ENCODE assay signal across 9 mouse cellular contexts in genomic region chr5:124453339-124454081, GRCm38 (mm10). TPM values are rescaled to one million over a fixed set of nuclear protein-coding genes. Genes with fewer than 3 reads are reported as not detected.
A peak's percentile ranks its signal among the peaks of the same experiment; 100 is the strongest.
DNase-seq lines count a peak whose midpoint lies in the region; ATAC-seq and TF ChIP-seq lines count a peak whose summit lies in the region.
"Had no signal": no experiment of that assay in that cellular context is flagged by ENCODE, and none has a peak within 500 bp of the region (broad histone marks: within the 10 kb centered on the region; RNA-seq: fewer than 3 reads in every experiment).

No protein-coding gene starts in this region.

- 0 out of 2 replicates have a peak overlapping the region, but pooled peaks have one; percentile 13 for H3K27ac ChIP-seq in hindbrain, embryonic 10.5 days
- H3K27ac ChIP-seq in hindbrain, embryonic 11.5 days (ENCODE audit: low read depth, low read length), result no peak overlapping the region
- peak overlapping the region; percentile 61 for H3K27ac ChIP-seq in cerebellum, adult 2 months (ENCODE audit: insufficient read depth, low read length)
- peak overlapping the region; percentile 15 for H3K27ac ChIP-seq in intestine, postnatal 0 days (ENCODE audit: low read depth, low read length)
- H3K27ac ChIP-seq in liver, postnatal 0 days (ENCODE audit: low read depth), result peak overlapping the region; percentile 18; the same call in 1 of the 2 replicates
- H3K27ac ChIP-seq: liver, embryonic 14.5 days had no signal

- H3K4me2 ChIP-seq in hindbrain, embryonic 11.5 days (replicated peaks; ENCODE audit: low read depth, low read length), result no peak overlapping the region
- peak overlapping the region; percentile 53 for H3K4me2 ChIP-seq in intestine, postnatal 0 days (replicated peaks; ENCODE audit: low read depth)
- no peak overlapping the region for H3K4me2 ChIP-seq in liver, postnatal 0 days (ENCODE audit: low read depth, low read length)

- no peak for ATAC-seq in hindbrain, embryonic 11.5 days (ENCODE audit: low FRiP score)
- no peak for ATAC-seq in intestine, postnatal 0 days
- no peak for ATAC-seq in liver, postnatal 0 days

- no peak overlapping the region for H3K9ac ChIP-seq in hindbrain, embryonic 11.5 days (ENCODE audit: low read depth, low read length)
- H3K9ac ChIP-seq in intestine, postnatal 0 days (ENCODE audit: low read depth, low read length), result peak overlapping the region; percentile 42; the same call in 1 of the 2 replicates
- no peak overlapping the region for H3K9ac ChIP-seq in liver, postnatal 0 days (replicated peaks)
- H3K9ac ChIP-seq: liver, embryonic 14.5 days had no signal

- peaks cover 100% of the 10 kb centered on the region for H3K36me3 ChIP-seq in hindbrain, embryonic 10.5 days
- peaks cover 9% of the 10 kb centered on the region for H3K36me3 ChIP-seq in hindbrain, embryonic 11.5 days (ENCODE audit: control insufficient read depth, insufficient read depth, low read length)
- H3K36me3 ChIP-seq in intestine, postnatal 0 days (ENCODE audit: control insufficient read depth, insufficient read depth), result peaks cover 87% of the 10 kb centered on the region
- peaks cover 91% of the 10 kb centered on the region for H3K36me3 ChIP-seq in liver, postnatal 0 days (replicated peaks; ENCODE audit: insufficient read depth, low read length)

- H3K4me3 ChIP-seq in hindbrain, embryonic 10.5 days, result no peak overlapping the region
- H3K4me3 ChIP-seq in hindbrain, embryonic 11.5 days (ENCODE audit: low read depth, low read length), result no peak overlapping the region
- peak overlapping the region; percentile 23 for H3K4me3 ChIP-seq in cerebellum, adult 2 months (replicated peaks; ENCODE audit: insufficient read depth, low read depth, low read length)
- H3K4me3 ChIP-seq in intestine, postnatal 0 days (ENCODE audit: low read depth, low read length), result peak overlapping the region; percentile 16; the same call in 1 of the 2 replicates
- H3K4me3 ChIP-seq in liver, postnatal 0 days (ENCODE audit: low read depth, low read length), result no peak overlapping the region

- H3K27me3 ChIP-seq in hindbrain, embryonic 10.5 days (ENCODE audit: insufficient read depth, poor library complexity, severe bottlenecking), result no peaks in the 10 kb centered on the region
- no peaks in the 10 kb centered on the region for H3K27me3 ChIP-seq in hindbrain, embryonic 11.5 days (ENCODE audit: control insufficient read depth, insufficient read depth, low read length)
- no peaks in the 10 kb centered on the region for H3K27me3 ChIP-seq in cerebellum, adult 2 months (ENCODE audit: control insufficient read depth, insufficient read depth, low read length)
- no peaks in the 10 kb centered on the region for H3K27me3 ChIP-seq in intestine, postnatal 0 days (replicated peaks; ENCODE audit: control insufficient read depth, insufficient read depth, low read length)
- H3K27me3 ChIP-seq in liver, postnatal 0 days (ENCODE audit: insufficient read depth, low read length), result no peaks in the 10 kb centered on the region

- WGBS in hindbrain, embryonic 10.5 days, result 88% methylated on average over 13 of the region's 13 CpGs
- 86% methylated on average over 13 of the region's 13 CpGs for WGBS in hindbrain, embryonic 11.5 days
- 7% methylated on average over 13 of the region's 13 CpGs for whole genome bisulfite sequencing in cerebellum, adult 2 months
- WGBS in intestine, postnatal 0 days, result 64% methylated on average over 13 of the region's 13 CpGs
- WGBS in liver, postnatal 0 days (ENCODE audit: insufficient replicate concordance), result 84% methylated on average over 13 of the region's 13 CpGs

- no peak for TF ChIP-seq POLR2A in cerebellum, adult 2 months (IDR thresholded peaks at IDR 0.05; ENCODE audit: borderline replicate concordance, insufficient read depth, low read length)

- TF ChIP-seq EP300 in liver, postnatal 0 days (IDR thresholded peaks at IDR 0.05; ENCODE audit: low read depth), result no peak

- H3K9me3 ChIP-seq in hindbrain, embryonic 10.5 days, result no peaks in the 10 kb centered on the region
- H3K9me3 ChIP-seq in hindbrain, embryonic 11.5 days (ENCODE audit: control insufficient read depth, low read length), result no peaks in the 10 kb centered on the region
- no peaks in the 10 kb centered on the region for H3K9me3 ChIP-seq in intestine, postnatal 0 days (ENCODE audit: control insufficient read depth)
- H3K9me3 ChIP-seq in liver, postnatal 0 days (ENCODE audit: low read length), result no peaks in the 10 kb centered on the region

- no peak for DNase-seq in hindbrain, embryonic 10.5 days (ENCODE audit: low spot score)
- DNase-seq in hindbrain, embryonic 11.5 days (ENCODE audit: low spot score), result no peak
- DNase-seq in cerebellum, adult 2 months, result peak; percentile 64 to 70
- DNase-seq in liver, postnatal 0 days, result no peak
- no peak for DNase-seq in lung, postnatal 14 days
- DNase-seq in spleen, postnatal 14 days (ENCODE audit: low spot score in 2 of 2), result no peak
- DNase-seq in lung, postnatal 36 days, result no peak

- H3K4me1 ChIP-seq in hindbrain, embryonic 10.5 days (replicated peaks), result peaks cover 8% of the 10 kb centered on the region; the same call in 1 of the 2 replicates
- no peaks in the 10 kb centered on the region for H3K4me1 ChIP-seq in hindbrain, embryonic 11.5 days (replicated peaks; ENCODE audit: control insufficient read depth, insufficient read depth, low read length)
- H3K4me1 ChIP-seq in cerebellum, adult 2 months (ENCODE audit: control insufficient read depth, insufficient read depth, low read length), result peaks cover 45% of the 10 kb centered on the region
- H3K4me1 ChIP-seq in intestine, postnatal 0 days (replicated peaks; ENCODE audit: control insufficient read depth, insufficient read depth, low read length), result no peaks in the 10 kb centered on the region
- H3K4me1 ChIP-seq in liver, postnatal 0 days (ENCODE audit: insufficient read depth), result peaks cover 28% of the 10 kb centered on the region

- no peak for TF ChIP-seq CTCF in cerebellum, adult 2 months (IDR thresholded peaks at IDR 0.05; ENCODE audit: borderline replicate concordance, insufficient read depth, low read depth, low read length)
- TF ChIP-seq CTCF in intestine, postnatal 0 days (IDR thresholded peaks at IDR 0.05; ENCODE audit: low read depth), result no peak
- no peak for TF ChIP-seq CTCF in liver, postnatal 0 days (IDR thresholded peaks at IDR 0.05; ENCODE audit: low read depth)

RNA-seq across cellular contexts. Expression of gene Kmt5a, which starts 13.8 kb away (rescaled TPM):
- polyA plus RNA-seq in hindbrain, embryonic 10.5 days (2016; fragmentation: Nextera tagmentation; extraction: Ambion mirVana), result 34.3 and 43.7 TPM in 2 replicates
- 52.2 and 83.1 TPM in 2 replicates for polyA plus RNA-seq in hindbrain, embryonic 11.5 days (2014; fragmentation: Nextera tagmentation; extraction: Ambion mirVana)
- polyA plus RNA-seq in cerebellum, adult 2 months (2012; rRNA removed), result 59.1 and 61.6 TPM in 2 replicates
- 77.5 and 80.5 TPM in 2 replicates for polyA plus RNA-seq in intestine, postnatal 0 days (2015; fragmentation: Nextera tagmentation; extraction: Ambion mirVana)
- 26.7 and 30.6 TPM in 2 replicates for polyA plus RNA-seq in liver, postnatal 0 days (2015; fragmentation: Nextera tagmentation; extraction: Ambion mirVana)

RNA-seq across cellular contexts. Expression of gene Rilpl2, which starts 24.7 kb away (rescaled TPM):
- polyA plus RNA-seq in hindbrain, embryonic 10.5 days (2016; fragmentation: Nextera tagmentation; extraction: Ambion mirVana), result 21.5 and 23.1 TPM in 2 replicates
- 19.2 and 20.8 TPM in 2 replicates for polyA plus RNA-seq in hindbrain, embryonic 11.5 days (2014; fragmentation: Nextera tagmentation; extraction: Ambion mirVana)
- 18.1 and 18.4 TPM in 2 replicates for polyA plus RNA-seq in cerebellum, adult 2 months (2012; rRNA removed)
- 48.2 and 49.7 TPM in 2 replicates for polyA plus RNA-seq in intestine, postnatal 0 days (2015; fragmentation: Nextera tagmentation; extraction: Ambion mirVana)
- polyA plus RNA-seq in liver, postnatal 0 days (2015; fragmentation: Nextera tagmentation; extraction: Ambion mirVana), result 10.3 and 11.0 TPM in 2 replicates

RNA-seq across cellular contexts. Expression of gene Sbno1, which starts 27.7 kb away (rescaled TPM):
- polyA plus RNA-seq in hindbrain, embryonic 10.5 days (2016; fragmentation: Nextera tagmentation; extraction: Ambion mirVana), result 84.6 and 86.6 TPM in 2 replicates
- polyA plus RNA-seq in hindbrain, embryonic 11.5 days (2014; fragmentation: Nextera tagmentation; extraction: Ambion mirVana), result 92.9 and 116 TPM in 2 replicates
- polyA plus RNA-seq in cerebellum, adult 2 months (2012; rRNA removed), result 48.3 and 50.3 TPM in 2 replicates
- polyA plus RNA-seq in intestine, postnatal 0 days (2015; fragmentation: Nextera tagmentation; extraction: Ambion mirVana), result 49.3 and 56.6 TPM in 2 replicates
- polyA plus RNA-seq in liver, postnatal 0 days (2015; fragmentation: Nextera tagmentation; extraction: Ambion mirVana), result 30.0 and 30.6 TPM in 2 replicates

RNA-seq across cellular contexts. Expression of gene Snrnp35, which starts 29.4 kb away (rescaled TPM):
- 29.7 and 35.4 TPM in 2 replicates for polyA plus RNA-seq in hindbrain, embryonic 10.5 days (2016; fragmentation: Nextera tagmentation; extraction: Ambion mirVana)
- 15.2 and 15.7 TPM in 2 replicates for polyA plus RNA-seq in hindbrain, embryonic 11.5 days (2014; fragmentation: Nextera tagmentation; extraction: Ambion mirVana)
- 12.3 and 13.1 TPM in 2 replicates for polyA plus RNA-seq in cerebellum, adult 2 months (2012; rRNA removed)
- 15.5 and 17.9 TPM in 2 replicates for polyA plus RNA-seq in intestine, postnatal 0 days (2015; fragmentation: Nextera tagmentation; extraction: Ambion mirVana)
- polyA plus RNA-seq in liver, postnatal 0 days (2015; fragmentation: Nextera tagmentation; extraction: Ambion mirVana), result 5.9 and 6.5 TPM in 2 replicates

Comparison
In these comparisons a context has a peak if more than half of its experiments do, and no peak if none do; other contexts are left out.
1. DNase-seq: peak in cerebellum, adult 2 months (2 of 2); none in hindbrain, embryonic 10.5 days (single experiment), hindbrain, embryonic 11.5 days (single experiment), liver, postnatal 0 days (single experiment), lung, postnatal 14 days (single experiment), spleen, postnatal 14 days (0 of 2) and lung, postnatal 36 days (single experiment).
2. H3K4me3 ChIP-seq: peak in cerebellum, adult 2 months (single experiment) and intestine, postnatal 0 days (single experiment); none in hindbrain, embryonic 10.5 days (single experiment), hindbrain, embryonic 11.5 days (single experiment) and liver, postnatal 0 days (single experiment).